Mouse (Mus musculus) embryonic facial prominence, embryonic 12.5 days (tissue): ENCODE measurements around the gene Hist1h2bf. TPM values are rescaled to one million over a fixed set of nuclear protein-coding genes. Genes with fewer than 3 reads are reported as not detected.
A peak's percentile ranks its signal among the peaks of the same experiment; 100 is the strongest.
"Not testable (repeated sequence)": the region's sequence is repeated elsewhere in the genome, so short reads cannot be mapped to it uniquely, and the experiment has no call there.

ENCODE experiments used
- ATAC-seq: fragments of 200-750 bp; cut with Nextera tagmentation; 2 replicates; pipeline ENCODE4 v1.8.0; 2017; ENCODE audit not compliant: insufficient number of reproducible peaks, insufficient read depth, low FRiP score, low TSS enrichment
- H3K27ac ChIP-seq: fragments of 300-500 bp; sonication (generic); 2 replicates; pipeline ENCODE4 v1.5.1; 2016; ENCODE audit warnings: mild to moderate bottlenecking
- H3K27me3 ChIP-seq: fragments of 300-500 bp; sonication (generic); 2 replicates; pipeline ENCODE4 v1.6.1; 2016; ENCODE audit warnings: mild to moderate bottlenecking, moderate library complexity
- H3K36me3 ChIP-seq: fragments of 300-500 bp; sonication (generic); 2 replicates; pipeline ENCODE4 v1.6.1; 2016; ENCODE audit warnings: mild to moderate bottlenecking
- H3K4me1 ChIP-seq: fragments of 300-500 bp; sonication (generic); 2 replicates; pipeline ENCODE4 v1.6.1; 2016
- H3K4me2 ChIP-seq: fragments of 300-500 bp; sonication (generic); replicated peaks from 2 replicates; pipeline ENCODE4 v1.6.1; 2016; ENCODE audit warnings: mild to moderate bottlenecking, moderate library complexity
- H3K4me3 ChIP-seq: fragments of 300-500 bp; sonication (generic); 2 replicates; pipeline ENCODE4 v1.5.1; 2016; ENCODE audit warnings: mild to moderate bottlenecking
- H3K9ac ChIP-seq: fragments of 300-500 bp; sonication (generic); 2 replicates; pipeline ENCODE4 v1.6.1; 2016; ENCODE audit warnings: mild to moderate bottlenecking, moderate library complexity
- H3K9me3 ChIP-seq: fragments of 300-500 bp; sonication (generic); 2 replicates; pipeline ENCODE4 v1.6.1; 2016; ENCODE audit warnings: mild to moderate bottlenecking, moderate library complexity
- WGBS: fragments of 180-500 bp; shearing (Covaris S2); methylation state at CpG from one replicate; pipeline ENCODE4 v1.1.7; 2016; 5-methylcytosine and 5-hydroxymethylcytosine counted together
- polyA plus RNA-seq: library from polyadenylated mRNA; unstranded; fragments of >200 nt; fragmentation: Nextera tagmentation; extraction: Ambion mirVana; gene quantifications from 2 replicates; pipeline ENCODE4 v1.2.1, GENCODE M21; 2016

The Hist1h2bf gene
- polyA plus RNA-seq, 1 experiment from 2014 or later = 11.9 TPM

- H3K27ac ChIP-seq = peak overlapping the region; percentile 96
- H3K9ac ChIP-seq = peak overlapping the region; percentile 55
- H3K4me2 ChIP-seq = peak overlapping the region; percentile 50
- H3K4me3 ChIP-seq = peak overlapping the region; percentile 43
- H3K36me3 ChIP-seq = no peaks in the 10 kb centered on the region
- WGBS = 9% methylated on average over 3 of the region's 3 CpGs
- no peak for ATAC-seq
- no peaks in the 10 kb centered on the region for H3K9me3 ChIP-seq
- no peaks in the 10 kb centered on the region for H3K27me3 ChIP-seq
- 0 out of 2 replicates have a peak, but pooled peaks cover 10% of the 10 kb centered on the region for H3K4me1 ChIP-seq
Measured at GRCm38 (mm10) chr13:23550761-23551145, 23.2 kb downstream of the Hist1h2bf start.

- no peaks in the 10 kb centered on the region for H3K9me3 ChIP-seq
- 0 out of 2 replicates have a peak overlapping the region, but pooled peaks have one; percentile 19 for H3K27ac ChIP-seq
- ATAC-seq = no peak
- peaks cover 10% of the 10 kb centered on the region; the same call in 1 of the 2 replicates for H3K4me1 ChIP-seq
- no peaks in the 10 kb centered on the region for H3K27me3 ChIP-seq
- no peak overlapping the region for H3K4me3 ChIP-seq
- H3K9ac ChIP-seq = no peak overlapping the region
- 70% methylated on average over 5 of the region's 5 CpGs for WGBS
- no peak overlapping the region for H3K4me2 ChIP-seq
- no peaks in the 10 kb centered on the region for H3K36me3 ChIP-seq
Measured at GRCm38 (mm10) chr13:23546694-23547093, 27.3 kb downstream of the Hist1h2bf start.

DNA sequence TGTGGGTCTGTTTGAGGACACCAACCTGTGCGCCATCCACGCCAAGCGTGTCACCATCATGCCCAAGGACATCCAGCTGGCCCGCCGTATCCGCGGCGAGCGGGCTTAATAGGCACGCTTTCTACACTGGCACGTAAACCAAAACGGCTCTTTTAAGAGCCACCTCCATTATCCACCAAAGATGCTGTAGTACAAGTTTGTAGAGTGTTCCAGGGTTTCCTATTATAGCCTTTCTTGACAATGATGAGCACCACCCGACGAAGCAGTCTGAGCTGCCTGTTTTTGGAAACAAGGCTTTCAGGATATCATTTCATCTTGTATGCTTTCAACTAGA lies 29.2 kb downstream of the Hist1h2bf start:
- Histone ChIP-seq H3K4me2 (peak overlapping the region; percentile 41), H3K4me3 (peak overlapping the region; percentile 47), H3K27ac (peak overlapping the region; percentile 91), H3K9ac (peak overlapping the region; percentile 64; the same call in 1 of the 2 replicates)
- ATAC-seq, H3K36me3 ChIP-seq, H3K9me3 ChIP-seq, H3K4me1 ChIP-seq, H3K27me3 ChIP-seq: not testable (repeated sequence)
- WGBS = 0% methylated on average over 12 of the region's 14 CpGs

DNA sequence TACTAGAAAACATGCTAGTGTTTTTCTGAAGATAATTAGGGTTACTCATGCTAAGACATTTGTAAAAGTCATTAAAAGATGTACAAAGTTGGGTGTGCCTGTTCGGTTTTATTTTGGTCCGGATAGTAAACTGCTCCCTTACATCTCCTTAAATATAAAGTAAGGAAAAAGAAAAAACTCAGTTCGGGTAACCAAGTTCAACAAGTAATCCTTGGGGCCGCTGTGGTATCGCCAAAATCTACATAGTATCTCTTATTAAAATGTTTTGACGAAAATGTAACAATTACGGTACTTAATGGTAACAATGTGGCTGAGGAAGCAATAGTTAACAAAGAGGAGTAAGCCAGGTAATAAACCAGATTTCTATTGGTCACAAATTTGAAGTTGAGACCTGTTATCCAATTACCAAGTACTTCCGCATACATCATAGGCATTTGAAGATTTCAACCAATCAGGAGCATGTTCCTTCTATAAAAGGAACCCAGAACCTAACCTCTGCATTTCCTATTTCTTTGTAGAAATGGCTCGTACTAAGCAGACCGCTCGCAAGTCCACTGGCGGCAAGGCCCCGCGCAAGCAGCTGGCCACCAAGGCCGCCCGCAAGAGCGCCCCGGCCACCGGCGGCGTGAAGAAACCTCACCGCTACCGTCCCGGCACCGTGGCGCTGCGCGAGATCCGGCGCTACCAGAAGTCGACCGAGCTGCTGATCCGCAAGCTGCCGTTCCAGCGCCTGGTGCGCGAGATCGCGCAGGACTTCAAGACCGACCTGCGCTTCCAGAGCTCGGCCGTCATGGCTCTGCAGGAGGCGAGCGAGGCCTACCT lies 29.8 kb downstream of the Hist1h2bf start, which contains the start of gene Hist1h3f:
Gene Hist1h3f, plus strand, starts transcription at position 88 of the 822 bp plus-strand sequence.
- Histone ChIP-seq H3K27ac (peak within 1 kb of the TSS; percentile 96), H3K4me2 (peak within 1 kb of the TSS; percentile 68), H3K9me3 (no peaks in the 10 kb centered on the region), H3K4me3 (peak within 1 kb of the TSS; percentile 47), H3K36me3 (no peaks in the 10 kb centered on the region), H3K9ac (peak within 1 kb of the TSS; percentile 64), H3K4me1 (peaks cover 5% of the 10 kb centered on the region; the same call in 1 of the 2 replicates), H3K27me3 (no peaks in the 10 kb centered on the region)
- ATAC-seq = peak; percentile 86
- under 1% methylated on average over 35 of the region's 45 CpGs for WGBS

GRCm38 (mm10) chr13:23542999-23543607 lies 30.9 kb downstream of the Hist1h2bf start, which contains the start of gene Hist1h2bh:
Gene Hist1h2bh, minus strand, starts transcription at chr13:23543392.
- Histone ChIP-seq H3K4me2 (peak within 1 kb of the TSS; percentile 68), H3K9ac (peak within 1 kb of the TSS; percentile 63), H3K27ac (peak within 1 kb of the TSS; percentile 96), H3K4me3 (peak within 1 kb of the TSS; percentile 47)
- not testable (repeated sequence) for H3K9me3 ChIP-seq, H3K4me1 ChIP-seq, H3K27me3 ChIP-seq, H3K36me3 ChIP-seq
- WGBS = under 1% methylated on average over 37 of the region's 42 CpGs
- ATAC-seq = peak; percentile 94

DNA sequence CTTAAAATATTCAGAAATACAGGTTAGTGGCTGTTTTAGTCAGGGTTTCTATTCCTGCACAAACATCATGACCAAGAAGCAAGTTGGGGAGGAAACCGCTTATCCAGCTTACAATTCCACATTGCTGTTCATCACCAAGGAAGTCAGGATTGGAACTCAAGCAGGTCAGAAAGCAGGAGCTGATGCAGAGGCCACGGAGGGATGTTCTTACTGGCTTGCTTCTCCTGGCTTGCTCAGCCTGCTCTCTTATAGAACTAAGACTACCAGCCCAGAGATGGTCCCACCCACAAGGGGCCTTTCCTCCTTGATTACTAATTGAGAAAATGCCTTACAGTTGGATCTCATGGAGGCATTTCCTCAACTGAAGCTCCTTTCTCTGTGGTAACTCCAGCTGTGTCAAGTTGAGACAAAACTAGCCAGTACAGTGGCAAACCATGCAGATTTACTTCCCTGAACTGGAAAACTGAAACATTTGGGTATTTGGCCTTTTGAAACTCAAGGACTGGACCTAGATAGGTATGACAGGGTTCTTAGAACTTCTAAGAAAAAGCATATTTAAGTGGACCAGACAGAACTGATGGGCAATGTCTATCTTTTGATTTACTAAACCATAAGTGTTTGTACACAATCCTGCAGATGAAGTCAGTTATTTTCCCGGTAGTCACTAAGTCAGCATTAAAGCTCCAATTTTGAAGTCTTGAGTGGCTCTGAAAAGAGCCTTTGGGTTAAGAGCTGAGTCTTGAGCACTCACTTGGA lies 31.6 kb downstream of the Hist1h2bf start:
- WGBS = 3% methylated on average over 3 of the region's 3 CpGs
- not testable (repeated sequence) for ATAC-seq, H3K36me3 ChIP-seq

GRCm38 (mm10) chr13:23541497-23541896 lies 32.5 kb downstream of the Hist1h2bf start:
- Histone ChIP-seq H3K9ac (no peak overlapping the region), H3K4me1 (peaks cover 12% of the 10 kb centered on the region), H3K4me2 (no peak overlapping the region), H3K36me3 (no peaks in the 10 kb centered on the region), H3K4me3 (no peak overlapping the region), H3K27me3 (no peaks in the 10 kb centered on the region), H3K9me3 (no peaks in the 10 kb centered on the region), H3K27ac (no peak overlapping the region)
- 74% methylated on average over 3 of the region's 3 CpGs for WGBS
- no peak for ATAC-seq

More for the DNA sequence above, 31.6 kb downstream of the Hist1h2bf start:
- H3K9ac ChIP-seq = peak overlapping the region; percentile 63
- H3K4me3 ChIP-seq = peak overlapping the region; percentile 40
- H3K27me3 ChIP-seq, H3K4me1 ChIP-seq, H3K9me3 ChIP-seq: not testable (repeated sequence)
- peak overlapping the region; percentile 89 for H3K27ac ChIP-seq
- H3K4me2 ChIP-seq = peak overlapping the region; percentile 64

- H3K4me1 ChIP-seq = peaks cover 17% of the 10 kb centered on the region
- H3K9me3 ChIP-seq, H3K9ac ChIP-seq, H3K27ac ChIP-seq, H3K4me3 ChIP-seq, H3K4me2 ChIP-seq, H3K27me3 ChIP-seq, H3K36me3 ChIP-seq, ATAC-seq: not testable (repeated sequence)
- WGBS = 52% methylated on average over 1 of the region's 1 CpGs
Measured at GRCm38 (mm10) chr13:23539821-23540220, 34.2 kb downstream of the Hist1h2bf start.

DNA sequence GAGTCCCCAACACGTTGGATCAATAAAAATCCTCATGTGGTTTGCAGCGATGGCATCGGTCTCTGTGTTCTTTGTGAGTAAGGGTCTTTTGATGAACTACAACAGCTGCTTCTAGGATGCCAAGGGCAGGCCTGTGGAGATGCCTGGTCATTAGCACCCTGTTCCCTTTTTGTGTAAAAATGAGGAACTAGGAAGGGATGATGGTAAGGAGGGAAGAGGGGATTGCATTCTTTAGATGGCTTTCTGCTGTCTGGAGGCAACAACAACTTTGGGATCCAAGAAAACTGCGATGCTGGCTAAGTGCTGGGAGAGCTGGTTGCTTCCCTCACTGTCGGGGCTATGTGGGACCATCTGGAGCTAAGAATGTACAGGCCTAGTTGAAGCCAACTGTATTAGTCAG lies 35.7 kb downstream of the Hist1h2bf start:
- H3K4me2 ChIP-seq = no peak overlapping the region
- peaks cover 17% of the 10 kb centered on the region for H3K4me1 ChIP-seq
- H3K36me3 ChIP-seq = no peaks in the 10 kb centered on the region
- no peak overlapping the region for H3K9ac ChIP-seq
- 68% methylated on average over 5 of the region's 5 CpGs for WGBS
- no peak for ATAC-seq
- no peak overlapping the region for H3K4me3 ChIP-seq
- H3K27me3 ChIP-seq = no peaks in the 10 kb centered on the region
- H3K9me3 ChIP-seq = no peaks in the 10 kb centered on the region
- peak overlapping the region; percentile 50; the same call in 1 of the 2 replicates for H3K27ac ChIP-seq

DNA sequence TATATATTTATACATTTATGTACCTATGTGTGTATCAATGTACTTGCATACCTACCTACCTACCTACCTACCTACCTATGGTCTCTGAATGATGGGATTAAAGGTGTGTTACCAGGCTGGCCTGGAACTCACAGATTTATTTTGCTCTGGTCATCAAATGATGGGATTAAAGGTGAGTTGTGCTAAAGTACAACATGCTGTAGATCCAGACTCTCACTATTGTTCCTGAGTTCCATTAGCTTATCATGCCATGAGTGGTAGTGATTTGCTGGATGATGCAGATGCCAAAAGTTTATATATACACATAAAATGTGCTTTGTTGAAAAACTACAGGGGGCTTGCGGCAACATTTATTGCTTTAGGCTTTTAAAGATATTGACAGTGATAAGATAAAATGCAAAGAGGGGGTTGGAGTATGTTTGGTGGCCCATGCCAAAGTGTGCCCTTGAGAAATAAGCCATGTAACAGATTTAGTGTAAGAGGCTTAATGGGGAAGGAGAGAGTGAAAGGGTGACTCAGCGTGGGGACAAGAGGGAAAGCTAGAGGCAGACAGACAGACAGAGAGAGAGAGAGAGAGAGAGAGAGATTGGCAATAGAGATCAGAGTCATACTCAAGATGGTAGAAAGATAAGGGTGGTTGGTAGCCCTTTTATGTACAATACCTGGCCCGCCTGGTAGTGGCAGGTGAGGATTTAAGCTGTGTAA lies 36.8 kb downstream of the Hist1h2bf start:
- Histone ChIP-seq H3K4me2 (peak overlapping the region; percentile 54), H3K36me3 (no peaks in the 10 kb centered on the region), H3K4me3 (peak overlapping the region; percentile 55), H3K27me3 (no peaks in the 10 kb centered on the region), H3K9me3 (no peaks in the 10 kb centered on the region), H3K27ac (peak overlapping the region; percentile 54; the same call in 1 of the 2 replicates), H3K4me1 (peaks cover 21% of the 10 kb centered on the region), H3K9ac (no peak overlapping the region; the same call in 1 of the 2 replicates)
- ATAC-seq = no peak
- 77% methylated on average over 3 of the region's 3 CpGs for WGBS
